Mouse (Mus musculus): ENCODE results near the gene Map3k6.
A peak's percentile ranks its signal among the peaks of the same experiment; 100 is the strongest.

Gene Map3k6

DNA sequence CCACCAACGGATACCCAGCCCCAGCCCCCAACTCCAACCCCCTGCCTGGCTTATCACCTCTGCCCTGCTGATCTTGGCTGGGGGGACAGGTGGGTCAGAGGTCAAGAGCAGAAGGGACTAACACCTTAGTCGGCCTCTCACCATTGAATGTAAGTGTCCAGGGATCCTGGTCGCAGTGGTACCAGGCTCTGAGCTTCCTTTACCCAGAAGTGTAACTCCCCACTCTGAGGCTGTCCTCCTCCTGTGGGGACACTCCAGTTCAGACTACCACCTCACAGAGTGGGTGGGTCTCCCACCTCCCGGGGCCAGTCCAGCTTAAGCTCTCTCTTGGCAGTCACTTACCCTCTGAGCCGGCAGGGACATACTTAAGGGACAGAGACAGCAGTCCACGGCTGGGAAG, 14.8 kb downstream of the Map3k6 start:
- no peak for DNase-seq (ENCODE audit: low spot score)

DNA sequence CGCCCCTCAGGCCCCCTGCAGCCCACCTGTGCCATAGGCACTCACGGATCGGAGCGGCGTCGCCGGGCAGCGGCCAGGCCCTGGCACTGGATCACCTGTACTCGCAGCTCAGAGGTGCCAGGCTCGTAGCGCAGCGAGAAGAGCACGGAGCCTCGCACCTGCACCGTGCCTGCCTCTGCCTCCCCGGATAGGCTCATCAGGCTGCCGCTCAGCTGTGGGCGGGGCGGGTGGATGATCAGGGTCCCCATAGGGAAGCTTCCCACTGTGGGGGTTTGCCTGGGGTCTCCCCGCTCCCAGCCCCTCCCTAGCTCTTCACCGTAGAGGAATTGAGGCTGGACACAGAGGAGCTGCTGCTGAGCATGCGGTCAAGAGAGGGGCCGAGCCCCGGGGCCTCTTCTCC, 16.2 kb downstream of the Map3k6 start:
- no peak for DNase-seq (ENCODE audit: low spot score)

DNA sequence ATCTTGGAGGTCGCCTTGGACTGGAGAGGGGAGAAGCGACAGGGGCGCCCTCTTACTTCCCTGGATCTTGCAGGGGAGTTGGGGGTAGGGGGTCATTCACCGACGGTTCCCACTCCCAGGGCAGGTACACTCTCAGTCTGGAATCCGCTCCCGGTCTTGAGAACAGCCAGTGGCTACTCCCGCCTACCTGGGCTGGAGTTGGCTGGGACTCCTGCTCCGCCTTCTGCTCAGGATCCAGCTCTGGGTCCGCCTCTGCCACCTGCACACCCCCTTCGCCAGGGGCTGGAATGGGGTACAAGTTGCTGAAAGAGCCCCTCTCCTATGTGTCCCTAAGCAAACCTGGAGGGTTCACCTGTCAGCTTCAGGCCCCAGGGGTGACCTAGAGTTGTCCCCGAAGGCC, 16.6 kb downstream of the Map3k6 start:
- no peak for DNase-seq (ENCODE audit: low spot score)

DNA sequence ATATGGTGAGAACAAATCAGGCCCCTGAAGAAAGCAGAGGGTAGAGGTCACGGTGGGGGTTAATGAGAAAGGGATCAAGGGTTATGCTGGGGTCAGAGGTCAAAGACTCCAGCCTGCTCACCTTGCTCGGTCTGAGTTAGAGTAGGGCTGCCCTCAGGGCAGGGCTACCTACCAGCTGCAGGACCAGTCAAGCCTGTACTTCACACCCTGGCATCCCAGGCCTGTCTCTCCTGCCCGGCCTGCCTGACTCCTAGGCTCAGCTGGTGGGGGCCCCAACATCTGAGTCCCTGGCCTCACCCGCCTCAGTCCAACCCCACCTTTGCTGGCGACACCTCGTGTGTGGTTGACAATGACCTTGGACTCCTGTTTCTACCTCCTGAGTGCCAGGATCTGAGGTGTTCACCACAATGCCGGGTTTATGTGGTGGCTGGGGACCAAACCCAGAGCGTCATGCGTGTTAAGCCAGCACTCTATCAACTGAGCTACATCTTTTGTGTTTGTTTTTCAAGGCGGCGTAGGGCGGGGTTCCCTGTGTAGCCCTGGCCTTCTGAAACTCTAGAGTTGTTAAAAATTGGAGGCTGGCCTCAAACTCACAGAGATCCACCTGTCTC, 17.3 kb downstream of the Map3k6 start:
- no peak for DNase-seq (ENCODE audit: low spot score)

DNA sequence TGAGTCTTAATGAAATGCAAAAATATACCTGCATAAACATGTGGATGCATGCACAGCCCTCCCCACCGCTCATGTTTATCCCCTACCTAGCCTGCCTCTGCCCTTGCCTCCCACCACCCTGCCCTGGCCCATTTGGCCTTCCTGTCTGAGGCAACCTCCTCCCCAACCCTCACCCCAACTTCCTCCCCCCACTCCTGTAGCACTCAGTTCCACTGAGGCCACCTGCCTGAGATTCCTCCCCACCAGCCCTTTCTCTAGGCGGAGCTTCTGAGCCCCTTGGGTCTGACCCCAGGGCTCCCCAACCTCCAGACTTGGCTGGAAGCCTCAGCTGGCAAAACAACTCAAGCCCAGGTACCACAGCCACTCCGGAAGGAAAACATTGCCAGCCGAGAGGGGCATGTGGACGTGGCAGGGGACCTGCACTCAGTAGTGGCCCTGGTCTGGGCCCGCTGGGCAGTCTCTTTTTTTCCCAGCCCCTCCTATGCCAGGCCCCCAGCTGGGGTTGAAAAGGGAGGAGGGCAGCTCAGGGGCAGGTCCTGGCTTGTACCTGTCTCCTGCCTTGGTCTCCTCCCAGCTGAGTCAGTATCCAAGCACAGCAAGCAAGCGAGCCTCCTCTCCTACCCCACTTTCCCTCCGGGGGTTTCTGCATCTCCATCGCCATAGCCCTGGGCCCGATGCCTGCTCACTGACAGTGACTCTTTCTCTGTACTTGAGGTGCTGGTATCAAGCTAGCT, 21.2 kb downstream of the Map3k6 start:
- DNase-seq (ENCODE audit: low spot score), result no peak

DNA sequence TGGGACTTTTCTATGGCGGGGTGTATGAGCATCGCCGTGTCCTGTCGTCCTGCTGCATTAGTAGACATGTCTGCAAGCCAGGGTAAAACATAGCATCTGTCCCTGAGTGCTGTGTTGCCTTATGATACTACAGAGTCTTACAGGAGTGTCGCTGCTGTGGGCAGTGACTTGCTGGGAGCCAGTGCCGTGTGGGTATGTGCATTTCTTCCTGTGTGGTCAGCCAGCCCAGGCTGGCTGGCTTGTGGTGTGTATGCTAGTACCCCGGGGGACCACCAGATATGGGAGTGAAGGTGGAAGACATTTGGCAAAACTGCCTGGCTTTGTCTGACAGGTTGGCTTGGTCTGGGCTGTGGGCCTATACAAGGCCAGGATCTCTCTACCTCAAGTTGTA, 21.8 kb downstream of the Map3k6 start:
- DNase-seq (ENCODE audit: low spot score), result no peak

DNA sequence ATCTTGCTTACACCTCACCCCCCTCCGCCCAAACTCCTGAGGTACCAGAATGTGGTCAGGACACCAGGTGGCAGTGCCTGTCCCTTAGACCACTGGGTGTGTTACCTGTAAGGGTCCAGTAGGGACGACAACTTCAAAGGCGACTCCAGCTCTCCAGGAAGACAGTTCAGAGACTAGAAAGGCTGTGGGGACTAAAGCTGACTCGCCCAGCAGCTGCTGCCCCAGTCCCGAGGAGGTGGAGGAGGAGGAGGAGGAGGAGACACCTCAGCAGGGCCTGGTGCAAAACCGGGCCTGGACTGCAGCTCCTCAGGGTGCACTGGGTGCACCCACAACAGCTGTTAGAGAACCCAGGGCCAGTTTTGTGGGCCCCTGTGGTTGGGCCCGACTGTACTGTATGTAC, 22.3 kb downstream of the Map3k6 start, which contains the start of gene Sytl1:
Sytl1 (minus strand) TSS at position 232 of the 400 bp plus-strand sequence.
- no peak for DNase-seq (ENCODE audit: low spot score)

DNA sequence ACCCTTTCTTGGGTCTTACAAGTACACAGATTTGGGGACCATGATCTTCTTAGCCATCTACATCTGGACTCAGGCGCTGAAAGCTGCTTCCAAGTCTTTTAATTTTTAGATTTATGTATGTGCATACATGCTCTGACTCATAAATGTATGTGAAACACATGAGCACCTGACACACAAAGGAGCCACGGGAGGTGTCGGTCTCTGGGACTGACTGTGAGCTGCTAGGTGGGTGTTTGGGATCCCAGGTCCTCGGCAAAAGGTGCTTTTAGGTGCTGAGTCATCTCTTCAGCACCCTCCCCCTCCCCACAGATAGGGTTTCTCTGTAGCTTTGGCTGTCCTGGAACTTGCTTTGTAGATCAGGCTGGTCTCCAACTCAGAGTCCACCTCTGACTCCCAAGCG, 23.1 kb downstream of the Map3k6 start:
- DNase-seq (ENCODE audit: low spot score), result no peak

DNA sequence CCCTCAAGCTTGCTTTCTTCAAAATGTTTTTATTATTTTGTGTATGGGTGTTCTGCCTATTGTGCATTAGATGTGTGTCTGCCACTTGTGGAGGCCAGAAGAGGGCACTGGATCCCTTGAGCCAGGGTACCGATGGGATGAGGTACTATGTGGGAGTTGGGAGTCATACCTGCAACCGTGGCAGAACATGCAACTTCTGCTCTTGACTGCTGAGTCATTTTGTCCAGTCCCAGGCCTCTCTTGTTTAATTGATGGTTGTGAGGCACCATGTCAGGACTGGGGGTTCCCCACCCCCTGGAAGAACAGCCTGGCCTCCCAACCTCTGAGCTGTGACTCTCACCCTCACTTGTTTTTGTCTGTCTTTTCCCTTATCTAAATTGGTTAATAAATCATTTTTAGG, 23.9 kb downstream of the Map3k6 start:
- DNase-seq (ENCODE audit: low spot score), result no peak

DNA sequence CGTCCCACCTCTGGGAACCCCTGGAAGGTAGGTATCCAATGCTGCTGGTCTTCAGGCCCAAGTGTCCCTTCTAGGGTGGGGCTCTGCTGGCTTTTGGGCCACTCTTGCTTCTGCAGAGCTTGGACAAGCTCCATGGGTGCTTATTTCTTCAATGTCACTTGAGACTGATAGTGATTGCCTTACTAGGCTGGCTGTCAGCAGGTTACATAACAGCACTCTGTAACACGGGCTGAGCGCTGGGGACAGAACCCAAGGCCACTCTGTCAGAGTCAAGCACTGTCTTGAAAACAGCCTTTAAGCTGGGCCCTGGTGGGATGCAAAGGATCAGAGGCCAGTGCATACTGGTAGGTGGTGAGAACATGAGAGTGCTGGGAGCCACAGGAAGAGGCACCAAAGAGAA, 24.7 kb downstream of the Map3k6 start:
- no peak for DNase-seq (ENCODE audit: low spot score)

DNA sequence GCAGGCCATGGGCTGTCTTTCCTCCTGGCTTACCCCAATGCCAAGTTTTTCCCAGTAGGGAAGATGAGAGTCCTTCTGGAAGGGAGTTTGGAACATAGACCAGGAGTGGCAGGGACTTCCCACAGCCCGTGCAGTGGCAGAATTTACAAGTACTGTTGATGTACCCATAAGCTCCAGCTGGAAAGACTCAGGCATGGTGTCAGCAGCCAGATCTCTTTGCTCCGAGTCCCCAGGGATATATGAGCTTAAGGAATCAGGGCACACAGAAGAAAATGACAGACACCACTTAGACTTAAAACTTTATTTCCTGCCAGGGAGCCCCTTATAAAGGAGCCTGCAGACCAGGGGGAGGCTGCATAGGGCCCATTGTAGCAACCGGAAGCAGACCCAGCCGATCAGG, 25.1 kb downstream of the Map3k6 start:
- no peak for DNase-seq (ENCODE audit: low spot score)

DNA sequence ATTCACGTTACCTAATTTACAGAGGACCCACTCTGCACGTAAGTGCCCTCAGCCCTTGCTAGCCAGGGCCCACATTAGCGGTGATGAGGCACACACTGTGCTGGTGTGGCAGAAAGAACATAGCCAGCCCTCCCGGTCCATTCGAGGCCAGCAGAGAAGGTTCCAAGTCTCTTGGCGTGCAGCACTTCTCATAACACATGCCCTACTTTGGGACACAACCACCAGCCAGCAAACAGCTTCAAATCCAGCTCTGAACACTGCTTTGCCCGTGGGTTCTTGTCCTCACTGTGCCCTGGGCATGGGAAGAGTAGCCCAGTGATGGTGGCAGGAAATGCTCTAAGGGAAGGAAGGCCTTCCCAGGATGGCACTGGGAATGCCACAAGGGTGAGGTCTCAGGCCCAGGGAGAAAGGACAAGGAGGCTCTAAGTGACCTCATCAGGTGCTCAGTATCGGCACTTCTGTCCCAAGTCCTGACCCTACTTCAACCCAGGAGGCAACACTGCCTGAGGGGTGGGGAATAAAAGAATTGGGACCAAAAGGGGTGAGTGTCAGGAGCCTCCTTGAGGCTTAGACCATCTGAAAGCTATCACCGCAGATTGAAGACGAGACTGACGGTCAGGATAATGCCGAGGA, 25.7 kb downstream of the Map3k6 start:
- no peak for DNase-seq (ENCODE audit: low spot score)

DNA sequence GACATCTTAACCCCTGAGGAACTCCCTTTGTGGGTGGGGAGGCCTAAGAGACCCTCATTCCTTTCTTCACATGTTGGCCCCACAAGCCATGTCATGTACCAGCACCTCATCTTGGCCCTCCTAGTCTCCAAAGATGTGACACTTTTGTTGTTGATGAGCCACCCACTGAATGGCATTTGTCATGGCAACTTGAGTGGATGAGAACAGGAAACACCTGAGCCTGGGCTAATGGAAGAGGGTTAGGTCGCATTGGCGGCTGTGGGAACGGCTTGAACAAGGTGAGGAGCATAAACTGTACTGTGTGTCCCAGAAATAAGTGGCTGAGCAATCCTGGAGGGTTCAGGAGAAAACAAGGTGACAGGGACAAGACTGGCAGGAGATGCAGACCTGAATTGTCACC, 28.3 kb downstream of the Map3k6 start:
- DNase-seq (ENCODE audit: low spot score), result no peak

DNA sequence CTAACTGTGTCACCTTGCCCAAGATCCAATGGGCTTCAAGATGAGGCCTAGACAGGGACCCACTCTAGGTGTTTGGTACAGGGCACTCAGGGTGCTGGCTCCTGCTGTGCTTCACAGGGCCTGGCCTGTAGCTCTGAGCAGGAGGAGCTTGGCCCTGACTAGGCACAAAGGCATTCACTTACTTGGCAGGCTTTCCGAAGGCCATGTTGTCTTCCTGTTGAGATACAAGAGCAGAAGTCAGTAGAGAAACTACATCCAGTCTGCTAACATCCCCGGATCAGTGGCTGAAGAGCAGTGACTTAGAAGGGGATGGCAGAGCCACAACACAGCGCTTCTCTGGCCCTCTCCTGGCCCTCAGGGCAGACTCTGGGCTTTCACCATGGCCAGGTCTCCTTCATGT, 29.0 kb downstream of the Map3k6 start:
- peak; percentile 65 for DNase-seq (ENCODE audit: low spot score)

DNA sequence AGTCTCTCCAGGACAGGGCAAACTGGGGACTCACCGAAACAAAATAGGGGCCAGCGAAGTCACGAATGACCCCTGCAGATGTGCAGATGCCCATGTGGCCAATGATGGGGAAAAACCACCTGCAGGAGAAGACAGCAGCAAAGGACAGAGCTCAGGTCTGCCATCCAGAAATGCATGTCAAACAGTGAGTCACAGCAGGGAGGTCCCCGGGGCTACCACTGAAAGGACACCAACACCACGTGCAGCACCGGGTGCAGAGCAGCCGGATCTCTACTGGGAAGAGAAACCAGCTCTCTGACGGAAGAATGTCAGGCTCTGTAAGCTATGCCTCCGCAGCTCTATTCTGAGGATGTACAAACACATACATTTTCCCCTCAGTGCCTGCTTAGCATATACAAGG, 30.3 kb downstream of the Map3k6 start:
- DNase-seq (ENCODE audit: low spot score), result no peak

DNA sequence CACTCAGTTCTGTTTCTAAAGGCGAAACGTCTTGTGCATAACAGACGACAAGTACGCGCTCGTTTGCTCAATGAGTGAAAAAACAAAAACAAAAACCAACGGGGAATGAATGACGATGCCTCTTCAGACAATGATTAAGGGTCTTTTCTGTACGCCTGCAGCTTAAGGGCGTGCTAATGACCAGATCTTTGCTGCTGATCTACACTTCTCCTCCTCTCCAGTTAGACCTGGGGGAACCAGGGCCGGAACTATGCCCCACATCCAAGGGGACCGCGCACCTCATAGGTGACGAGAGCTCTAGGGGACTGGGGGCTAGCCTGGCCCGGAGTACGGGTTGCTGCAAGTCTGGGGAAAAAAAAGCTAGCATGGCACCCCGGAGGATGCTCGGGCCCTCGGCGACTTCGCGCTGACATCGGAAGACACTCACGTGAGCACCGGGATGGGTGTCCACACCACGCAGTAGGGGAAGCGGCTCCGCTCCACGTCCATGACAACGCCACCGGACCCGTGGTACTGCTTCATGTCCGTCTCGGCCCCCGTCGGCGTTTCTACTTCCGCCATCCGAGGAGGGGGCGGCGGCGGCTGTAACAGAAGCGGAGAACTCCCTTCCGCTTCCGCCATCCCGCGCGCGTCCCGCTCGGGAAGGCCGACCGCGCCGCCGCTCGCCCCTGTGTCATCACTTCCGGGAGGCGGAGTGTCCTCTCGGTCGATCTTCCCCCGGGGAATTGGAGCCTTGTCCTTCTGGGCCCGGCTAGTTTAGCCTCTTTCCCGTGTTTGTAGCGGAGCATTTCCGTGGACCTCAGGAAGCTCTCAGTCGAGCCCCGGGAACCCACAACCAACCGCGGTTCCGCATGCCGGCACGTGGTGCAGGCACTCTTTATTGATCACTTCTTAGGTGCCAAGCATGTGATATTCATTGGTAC, 36.7 kb downstream of the Map3k6 start, which contains the start of gene Tmem222:
Tmem222 (minus strand) TSS at position 689 of the 923 bp plus-strand sequence.
- DNase-seq (ENCODE audit: low spot score), result peak; percentile 91

DNA sequence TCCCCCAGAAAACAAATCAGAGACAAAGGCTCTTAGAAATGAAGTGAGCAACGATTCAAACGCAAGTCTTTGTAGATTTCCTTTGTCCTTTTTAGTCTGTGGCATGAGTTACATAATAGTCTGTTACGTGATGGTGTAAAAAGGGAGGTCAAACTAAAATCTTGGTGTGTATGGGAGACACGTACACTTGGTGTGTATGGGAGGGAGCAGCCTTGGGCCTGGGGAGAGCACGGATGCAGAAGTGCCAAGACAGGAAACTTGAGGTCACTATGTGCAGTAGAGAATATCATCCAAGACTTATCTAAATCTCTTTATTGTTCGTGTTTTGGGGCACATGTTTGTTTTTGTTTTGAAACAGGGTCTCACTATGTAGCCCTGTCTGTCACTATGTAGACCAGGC, 37.4 kb downstream of the Map3k6 start:
- no peak for DNase-seq (ENCODE audit: low spot score)

DNA sequence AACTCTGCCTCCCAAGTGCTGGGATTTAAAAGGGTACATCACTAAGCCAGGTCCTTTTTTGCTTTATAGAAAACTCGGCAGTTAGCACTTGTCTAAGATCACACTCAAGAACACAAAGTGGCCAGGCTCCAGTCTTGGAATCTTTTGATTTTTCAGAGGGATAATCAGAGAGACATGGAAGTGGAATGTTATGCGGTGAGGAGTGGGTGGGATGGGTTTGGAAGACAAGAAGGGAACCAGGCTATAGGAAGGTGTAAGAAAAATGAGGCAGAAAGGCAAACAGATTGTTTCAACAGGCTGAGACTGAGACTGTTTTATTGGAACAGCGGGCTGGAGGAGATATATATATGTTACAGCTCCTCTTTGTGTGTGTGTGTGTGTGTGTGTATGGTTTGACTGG, 37.9 kb downstream of the Map3k6 start:
- DNase-seq (ENCODE audit: low spot score), result no peak

DNA sequence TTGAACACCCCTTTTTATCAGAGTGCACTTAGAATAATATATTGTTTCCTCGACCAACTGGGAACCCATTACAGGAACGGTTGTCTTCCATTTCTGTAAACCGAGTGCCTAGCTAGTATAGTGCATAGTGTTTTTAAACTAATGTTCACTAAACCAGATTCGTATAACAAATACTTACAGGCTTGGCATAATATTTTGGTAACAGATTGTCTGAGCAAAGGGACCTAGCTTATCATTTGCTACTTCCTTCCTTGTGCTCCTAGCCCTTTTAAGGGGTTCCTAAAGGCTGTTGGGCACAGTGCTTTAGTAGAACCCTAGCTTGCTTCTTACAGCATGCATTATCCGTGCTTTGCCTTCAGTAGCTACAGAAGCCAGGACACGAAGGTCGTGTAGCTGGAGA, 40.9 kb downstream of the Map3k6 start:
- DNase-seq (ENCODE audit: low spot score), result no peak

DNA sequence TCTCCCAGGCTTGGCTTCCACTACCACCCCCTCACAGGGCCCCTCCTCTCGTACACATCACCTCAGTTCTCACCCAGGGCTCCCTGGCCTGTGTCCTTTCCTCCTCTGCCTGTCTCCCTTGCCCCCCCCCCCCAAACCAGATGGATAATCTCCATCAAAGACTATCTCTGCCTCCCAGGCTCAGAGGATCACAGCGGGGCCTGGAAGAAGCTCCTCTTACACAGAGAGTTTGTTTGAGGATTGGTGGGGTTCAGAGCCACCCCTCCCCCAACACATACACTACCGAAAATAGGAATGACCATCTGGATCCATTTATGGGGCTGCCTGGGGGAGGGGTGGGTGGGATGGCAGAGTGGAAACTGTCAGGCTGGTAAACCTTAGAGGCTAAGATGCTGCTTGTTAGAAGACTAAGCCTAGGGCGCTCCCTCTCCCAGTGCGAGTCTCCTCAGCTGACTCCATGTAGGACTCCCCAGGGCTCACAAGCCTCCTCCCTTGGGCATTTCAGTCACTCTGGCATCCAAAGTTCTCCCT, 41.4 kb downstream of the Map3k6 start:
- no peak for DNase-seq (ENCODE audit: low spot score)

DNA sequence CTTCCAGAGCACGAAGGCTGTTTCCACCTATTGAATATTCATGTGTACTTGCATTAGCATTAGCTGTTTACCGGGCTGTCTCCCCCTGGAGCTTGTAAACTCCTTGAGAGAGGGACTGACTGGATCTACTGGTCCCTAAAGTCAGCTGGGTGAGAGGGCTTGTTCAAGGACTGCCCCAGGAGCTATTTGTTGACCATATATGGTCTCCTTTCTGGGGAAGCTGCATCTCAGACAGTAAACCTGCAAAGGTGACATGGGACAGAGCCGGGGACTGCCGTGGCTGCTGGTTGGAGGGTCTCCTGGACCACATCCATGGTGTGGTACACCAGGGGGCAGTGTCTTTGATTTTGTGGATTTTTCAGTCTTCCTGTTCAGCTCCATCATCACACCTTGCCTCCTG, 42.0 kb downstream of the Map3k6 start:
- no peak for DNase-seq (ENCODE audit: low spot score)

DNA sequence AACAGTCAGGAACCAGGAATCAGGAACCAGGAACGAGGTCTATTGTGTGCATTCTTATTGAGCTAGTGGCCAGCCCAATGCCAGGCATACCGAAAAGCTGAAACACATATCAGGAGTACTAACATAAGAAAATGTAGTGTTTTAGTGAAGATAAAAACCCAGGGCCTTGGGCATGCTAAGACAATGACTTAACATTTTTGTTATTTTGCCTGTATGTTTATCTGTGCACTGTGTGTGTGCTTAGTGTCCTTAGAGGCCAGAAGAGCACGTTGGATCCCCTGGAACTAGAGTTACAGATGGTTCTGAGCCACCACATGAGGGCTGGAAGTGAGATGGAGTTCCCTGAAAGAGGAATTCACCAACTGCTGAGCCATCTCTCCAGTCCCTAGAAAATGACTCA, 44.7 kb downstream of the Map3k6 start:
- DNase-seq (ENCODE audit: low spot score), result no peak

Measured in ovary, adult 18-20 months (tissue).